Mouse (Mus musculus) liver, embryonic 15.5 days (tissue): ENCODE measurements around the gene Gm49403. TPM values are rescaled to one million over a fixed set of nuclear protein-coding genes. Genes with fewer than 3 reads are reported as not detected.
A peak's percentile ranks its signal among the peaks of the same experiment; 100 is the strongest.

Experiments
- ATAC-seq: fragments of 200-750 bp; cut with Nextera tagmentation; 2 replicates; pipeline ENCODE4 v1.8.0; 2017; ENCODE audit warnings: moderate number of reproducible peaks, mild to moderate bottlenecking, moderate library complexity; ENCODE audit not compliant: insufficient read depth
- H3K27ac ChIP-seq: fragments of 300-500 bp; sonication (generic); replicated peaks from 2 replicates; pipeline ENCODE4 v1.5.1; 2015; ENCODE audit warnings: mild to moderate bottlenecking, inconsistent platforms
- H3K27me3 ChIP-seq: fragments of 300-500 bp; sonication (generic); 2 replicates; pipeline ENCODE4 v1.6.1; 2015; ENCODE audit warnings: mild to moderate bottlenecking, inconsistent platforms
- H3K36me3 ChIP-seq: fragments of 300-500 bp; sonication (generic); replicated peaks from 2 replicates; pipeline ENCODE4 v1.6.1; 2015; ENCODE audit warnings: moderate library complexity, mild to moderate bottlenecking, inconsistent platforms
- H3K4me1 ChIP-seq: fragments of 300-500 bp; sonication (generic); replicated peaks from 2 replicates; pipeline ENCODE4 v1.6.1; 2015; ENCODE audit warnings: inconsistent platforms
- H3K4me2 ChIP-seq: fragments of 300-500 bp; sonication (generic); 2 replicates; pipeline ENCODE4 v1.6.1; 2015; ENCODE audit warnings: moderate library complexity, mild to moderate bottlenecking, inconsistent platforms
- H3K4me3 ChIP-seq: fragments of 300-500 bp; sonication (generic); replicated peaks from 2 replicates; pipeline ENCODE4 v1.5.1; 2015; ENCODE audit warnings: mild to moderate bottlenecking, inconsistent platforms
- H3K9ac ChIP-seq: fragments of 300-500 bp; sonication (generic); 2 replicates; pipeline ENCODE4 v1.6.1; 2015; ENCODE audit warnings: moderate library complexity, mild to moderate bottlenecking, inconsistent platforms
- H3K9me3 ChIP-seq: fragments of 300-500 bp; sonication (generic); replicated peaks from 2 replicates; pipeline ENCODE4 v1.6.1; 2016; ENCODE audit warnings: inconsistent platforms
- WGBS: fragments of 180-500 bp; shearing (Covaris S2); methylation state at CpG from one replicate; pipeline ENCODE4 v1.1.7; 2015; ENCODE audit warnings: mixed read lengths; ENCODE audit not compliant: insufficient replicate concordance; 5-methylcytosine and 5-hydroxymethylcytosine counted together
- polyA plus RNA-seq: library from polyadenylated mRNA; unstranded; fragments of >200 nt; fragmentation: Nextera tagmentation; extraction: Ambion mirVana; gene quantifications from 2 replicates; pipeline ENCODE4 v1.2.1, GENCODE M21; 2015

The Gm49403 gene
- polyA plus RNA-seq, 1 experiment from 2014 or later, result not detected

DNA sequence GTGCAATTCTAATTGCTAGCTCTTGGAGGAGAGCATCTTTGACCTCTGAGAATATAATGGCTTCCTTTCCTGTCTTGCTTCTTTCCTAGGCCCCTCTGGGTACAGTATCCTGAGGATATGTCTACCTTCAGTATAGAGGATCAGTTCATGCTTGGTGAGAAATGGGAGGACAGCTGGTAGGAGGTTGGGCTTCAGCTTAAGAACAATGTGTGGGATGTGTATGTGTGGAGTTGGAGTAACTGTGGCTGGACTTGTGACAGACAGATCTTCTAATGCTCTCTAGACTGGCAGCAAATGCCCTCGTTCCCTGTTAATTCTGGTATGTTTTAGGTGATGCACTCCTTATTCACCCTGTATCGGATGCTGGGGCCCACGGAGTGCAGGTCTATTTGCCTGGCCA lies 30.5 kb downstream of the Gm49403 start:
- H3K4me3 ChIP-seq, result no peak overlapping the region

DNA sequence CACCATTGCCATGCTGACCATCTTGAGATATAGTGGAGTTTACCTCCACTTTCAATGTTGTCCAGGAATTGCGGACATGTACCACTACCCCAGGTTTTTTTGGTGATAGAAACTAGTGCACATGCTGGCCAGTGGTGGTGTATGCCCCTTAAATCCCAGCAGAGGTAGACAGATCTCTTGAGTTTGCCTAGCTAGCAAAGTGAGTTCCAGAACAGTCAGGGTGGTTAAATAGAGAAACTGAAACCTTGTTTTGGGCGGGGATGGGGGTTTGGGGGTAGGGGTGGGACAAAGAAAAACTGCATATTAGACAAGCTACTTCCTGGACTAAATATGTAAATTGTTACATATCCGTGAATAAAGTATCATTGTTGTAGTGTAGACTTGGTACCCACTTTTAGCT lies 35.3 kb downstream of the Gm49403 start:
- H3K27me3 ChIP-seq, result no peaks in the 10 kb centered on the region
- H3K9me3 ChIP-seq, result no peaks in the 10 kb centered on the region
- H3K27ac ChIP-seq, result no peak overlapping the region
- ATAC-seq, result no peak
- H3K4me1 ChIP-seq, result peaks cover 43% of the 10 kb centered on the region
- H3K4me2 ChIP-seq, result no peak overlapping the region
- peaks cover 40% of the 10 kb centered on the region for H3K36me3 ChIP-seq
- no peak overlapping the region for H3K9ac ChIP-seq
- H3K4me3 ChIP-seq, result no peak overlapping the region
- whole genome bisulfite sequencing, result 67% methylated on average over 3 of the region's 3 CpGs

More for the DNA sequence above, 30.5 kb downstream of the Gm49403 start:
- no peak for ATAC-seq
- Histone ChIP-seq H3K4me2 (no peak overlapping the region), H3K27ac (no peak overlapping the region), H3K27me3 (no peaks in the 10 kb centered on the region), H3K4me1 (peaks cover 6% of the 10 kb centered on the region), H3K36me3 (peaks cover 80% of the 10 kb centered on the region), H3K9me3 (no peaks in the 10 kb centered on the region), H3K9ac (no peak overlapping the region)
- 85% methylated on average over 3 of the region's 3 CpGs for WGBS

- 64% methylated on average over 6 of the region's 6 CpGs for WGBS
Observed at GRCm38 (mm10) chr19:8919684-8920072, 35.9 kb downstream of the Gm49403 start.

DNA sequence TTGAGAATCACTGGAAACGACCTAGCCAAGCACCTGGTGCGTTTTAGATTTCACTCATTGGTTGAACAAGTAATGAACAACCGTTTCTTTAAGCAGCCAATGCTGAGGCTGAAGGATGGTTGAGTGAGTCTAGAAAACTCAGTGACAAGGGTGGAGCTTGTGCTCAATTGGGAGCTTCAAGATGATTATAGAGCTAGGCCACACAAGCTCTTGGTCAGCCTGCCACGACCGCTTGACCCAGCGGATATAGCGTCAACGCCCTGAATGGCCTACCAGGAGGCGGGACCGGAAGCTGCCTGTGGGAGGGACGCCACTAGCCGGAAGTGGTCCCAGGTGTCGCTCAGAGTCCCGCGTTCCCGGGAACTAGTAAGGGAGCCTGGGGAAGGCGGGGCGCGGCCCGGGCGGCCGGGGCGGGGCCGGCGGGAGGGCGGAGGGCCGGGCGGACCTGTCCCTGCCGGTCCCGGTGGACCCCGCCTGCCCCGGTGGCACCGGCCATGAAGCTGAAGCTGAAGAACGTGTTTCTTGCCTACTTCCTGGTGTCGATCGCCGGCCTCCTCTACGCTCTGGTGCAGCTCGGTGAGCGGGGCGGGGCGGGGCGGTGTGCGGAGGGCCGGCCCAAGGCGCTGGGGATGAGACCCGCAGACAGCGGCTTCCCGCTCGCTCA lies 36.5 kb downstream of the Gm49403 start, which contains the start of gene B3gat3:
B3gat3 (plus strand) TSS at position 302 of the 664 bp plus-strand sequence.
- Histone ChIP-seq H3K4me3 (peak within 1 kb of the TSS; percentile 90), H3K4me2 (peak within 1 kb of the TSS; percentile 88), H3K27ac (peak within 1 kb of the TSS; percentile 96), H3K9me3 (no peaks in the 10 kb centered on the region), H3K9ac (peak within 1 kb of the TSS; percentile 85), H3K4me1 (peaks cover 45% of the 10 kb centered on the region), H3K27me3 (no peaks in the 10 kb centered on the region), H3K36me3 (peaks cover 33% of the 10 kb centered on the region)
- WGBS, result 2% methylated on average over 50 of the region's 50 CpGs
- peak; percentile 95 for ATAC-seq

More at GRCm38 (mm10) chr19:8919684-8920072, 35.9 kb downstream of the Gm49403 start:
- no peak for ATAC-seq
- Histone ChIP-seq H3K4me3 (peak overlapping the region; percentile 90), H3K36me3 (peaks cover 37% of the 10 kb centered on the region), H3K4me1 (peaks cover 46% of the 10 kb centered on the region), H3K9me3 (no peaks in the 10 kb centered on the region), H3K9ac (peak overlapping the region; percentile 85; the same call in 1 of the 2 replicates), H3K27me3 (no peaks in the 10 kb centered on the region), H3K27ac (peak overlapping the region; percentile 96), H3K4me2 (peak overlapping the region; percentile 88)

DNA sequence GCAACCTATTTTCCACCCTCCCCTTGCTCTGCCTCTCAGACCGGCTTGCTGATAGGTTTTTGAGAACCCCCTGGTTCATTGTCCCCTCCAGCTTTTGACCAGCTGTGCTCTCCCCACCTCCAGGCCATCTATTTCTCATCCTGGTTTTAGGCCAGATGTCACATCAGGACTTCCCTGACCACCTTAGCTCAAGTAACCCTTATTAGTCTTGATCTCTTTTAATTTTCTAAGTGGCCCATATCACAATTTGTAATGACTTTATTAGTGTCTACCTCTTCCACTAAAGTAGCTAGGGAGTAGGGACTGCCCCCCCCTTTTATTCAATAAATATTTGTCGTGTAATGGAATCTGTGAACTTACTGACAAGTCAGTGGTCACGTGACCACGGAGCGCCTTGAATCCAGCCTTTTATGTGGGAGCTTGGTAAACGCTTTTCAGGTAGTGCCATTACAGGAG lies 37.1 kb downstream of the Gm49403 start:
- H3K9ac ChIP-seq, result peak overlapping the region; percentile 85
- ATAC-seq, result peak; percentile 19
- H3K4me3 ChIP-seq, result peak overlapping the region; percentile 90
- H3K4me2 ChIP-seq, result peak overlapping the region; percentile 88
- no peaks in the 10 kb centered on the region for H3K27me3 ChIP-seq
- H3K4me1 ChIP-seq, result peaks cover 45% of the 10 kb centered on the region
- peaks cover 33% of the 10 kb centered on the region for H3K36me3 ChIP-seq
- H3K27ac ChIP-seq, result peak overlapping the region; percentile 96
- WGBS, result 2% methylated on average over 6 of the region's 6 CpGs
- H3K9me3 ChIP-seq, result no peaks in the 10 kb centered on the region

DNA sequence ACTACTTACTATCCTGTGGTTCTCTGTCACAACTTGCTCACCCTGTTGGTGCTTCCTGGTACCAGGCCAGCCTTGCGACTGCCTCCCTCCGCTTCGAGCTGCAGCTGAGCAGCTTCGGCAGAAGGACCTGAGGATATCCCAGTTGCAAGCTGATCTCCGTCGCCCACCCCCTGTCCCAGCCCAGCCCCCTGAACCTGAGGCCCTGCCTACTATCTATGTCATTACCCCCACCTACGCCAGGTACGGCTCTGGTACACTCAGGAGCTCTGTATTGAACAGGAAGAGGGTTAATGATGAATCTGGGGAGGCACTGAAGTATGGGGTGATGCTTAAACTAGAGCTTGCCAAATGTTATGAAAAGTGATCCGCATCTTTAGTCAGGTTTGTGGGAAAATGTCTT lies 38.0 kb downstream of the Gm49403 start:
- Histone ChIP-seq H3K4me1 (peaks cover 54% of the 10 kb centered on the region), H3K9me3 (no peaks in the 10 kb centered on the region), H3K27ac (peak overlapping the region; percentile 96), H3K36me3 (peaks cover 33% of the 10 kb centered on the region), H3K9ac (peak overlapping the region; percentile 85), H3K4me2 (peak overlapping the region; percentile 88), H3K27me3 (no peaks in the 10 kb centered on the region), H3K4me3 (peak overlapping the region; percentile 90)
- WGBS, result 82% methylated on average over 9 of the region's 9 CpGs
- no peak for ATAC-seq

GRCm38 (mm10) chr19:8926766-8927165 lies 43.0 kb downstream of the Gm49403 start:
- Histone ChIP-seq H3K4me2 (peak overlapping the region; percentile 1; the same call in 1 of the 2 replicates), H3K4me1 (peaks cover 82% of the 10 kb centered on the region), H3K36me3 (peaks cover 46% of the 10 kb centered on the region), H3K9ac (no peak overlapping the region), H3K9me3 (no peaks in the 10 kb centered on the region), H3K4me3 (no peak overlapping the region), H3K27me3 (no peaks in the 10 kb centered on the region), H3K27ac (peak overlapping the region; percentile 92; the same call in 1 of the 2 replicates)
- 39% methylated on average over 2 of the region's 2 CpGs for WGBS
- ATAC-seq, result no peak

DNA sequence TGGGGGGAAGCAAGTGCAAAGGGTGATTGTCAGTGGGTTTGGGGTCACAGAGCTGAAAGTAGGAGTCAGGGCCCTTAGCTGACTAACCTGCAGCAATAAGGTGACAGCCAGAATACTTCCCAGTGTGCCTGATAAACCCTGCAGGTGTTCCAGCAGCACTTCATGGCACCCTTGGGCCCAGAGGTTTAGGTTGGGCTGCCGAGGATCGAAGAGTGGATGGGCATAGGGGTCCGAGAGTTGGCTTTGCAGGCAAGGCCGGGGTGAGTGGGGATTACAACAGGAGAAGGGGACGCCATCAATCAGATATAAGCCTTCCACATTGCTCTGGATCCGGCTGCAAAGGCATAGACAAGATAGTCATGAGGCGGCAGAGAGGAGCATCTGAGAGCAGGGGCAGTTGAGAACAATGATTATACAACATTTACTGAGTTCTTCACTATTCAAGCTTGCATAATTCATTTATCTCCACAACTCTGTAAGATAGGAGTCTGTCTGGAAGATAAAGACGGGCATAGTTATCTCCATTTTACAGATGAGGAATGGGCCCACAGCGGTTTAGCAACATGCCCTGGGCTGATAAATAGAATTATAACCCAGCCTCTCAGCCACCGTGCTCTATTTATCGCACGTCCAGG lies 44.3 kb downstream of the Gm49403 start:
- Histone ChIP-seq H3K9ac (no peak overlapping the region), H3K36me3 (peaks cover 49% of the 10 kb centered on the region), H3K4me3 (peak overlapping the region; percentile 89), H3K4me2 (peak overlapping the region; percentile 99), H3K27me3 (no peaks in the 10 kb centered on the region), H3K27ac (peak overlapping the region; percentile 92), H3K9me3 (no peaks in the 10 kb centered on the region), H3K4me1 (peaks cover 71% of the 10 kb centered on the region)
- ATAC-seq, result peak; percentile 44
- 28% methylated on average over 12 of the region's 12 CpGs for WGBS

- WGBS, result 32% methylated on average over 16 of the region's 16 CpGs
- peak; percentile 6 for ATAC-seq
- Histone ChIP-seq H3K4me1 (peaks cover 64% of the 10 kb centered on the region), H3K4me3 (peak overlapping the region; percentile 89), H3K36me3 (peaks cover 52% of the 10 kb centered on the region), H3K9me3 (no peaks in the 10 kb centered on the region), H3K4me2 (peak overlapping the region; percentile 99), H3K9ac (peak overlapping the region; percentile 86), H3K27ac (peak overlapping the region; percentile 92), H3K27me3 (no peaks in the 10 kb centered on the region)
Observed at GRCm38 (mm10) chr19:8928689-8929223, 45.0 kb downstream of the Gm49403 start.

GRCm38 (mm10) chr19:8929224-8930088 lies 45.7 kb downstream of the Gm49403 start, which contains the start of the genes Rom1 and Eml3:
Gene Rom1, minus strand, starts transcription at chr19:8929356.
Gene Eml3, plus strand, starts transcription at chr19:8929552.
- peaks cover 58% of the 10 kb centered on the region for H3K4me1 ChIP-seq
- peak within 1 kb of the TSS; percentile 99 for H3K4me2 ChIP-seq
- H3K36me3 ChIP-seq, result peaks cover 54% of the 10 kb centered on the region
- peak; percentile 74 for ATAC-seq
- H3K4me3 ChIP-seq, result peak within 1 kb of the TSS; percentile 89
- H3K9ac ChIP-seq, result peak within 1 kb of the TSS; percentile 86
- under 1% methylated on average over 73 of the region's 74 CpGs for WGBS
- no peaks in the 10 kb centered on the region for H3K9me3 ChIP-seq
- peak within 1 kb of the TSS; percentile 92 for H3K27ac ChIP-seq
- no peaks in the 10 kb centered on the region for H3K27me3 ChIP-seq
